Comparison of ENCODE assay signal across 23 mouse cellular contexts in the genomic region with DNA sequence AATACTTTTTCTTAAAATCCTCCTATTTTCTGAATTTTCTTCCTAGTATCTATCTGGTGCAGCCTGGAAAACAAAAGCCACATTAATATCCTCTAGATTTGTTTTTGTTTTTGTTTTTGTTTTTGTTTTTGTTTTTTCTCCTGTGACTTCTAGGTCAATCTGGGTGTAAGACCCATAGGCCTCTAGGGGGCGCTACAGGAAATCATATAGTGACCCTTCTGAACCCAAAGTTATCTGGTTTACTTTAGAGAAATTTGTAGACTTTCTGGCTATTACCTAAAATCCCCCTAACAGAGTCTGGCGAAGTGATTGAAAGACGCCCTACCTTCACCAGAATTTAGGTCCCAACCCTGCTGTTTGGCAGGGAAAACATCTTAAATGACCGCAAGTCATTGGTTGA. TPM values are rescaled to one million over a fixed set of nuclear protein-coding genes. Genes with fewer than 3 reads are reported as not detected.
"Had no signal": no experiment of that assay in that cellular context is flagged by ENCODE, and none has a peak within 500 bp of the region (broad histone marks: within the 10 kb centered on the region; RNA-seq: fewer than 3 reads in every experiment).

No protein-coding gene starts in this region.

- H3K4me3 ChIP-seq: kidney, embryonic 15.5 days; limb, embryonic 13.5 days; liver, embryonic 15.5 days; midbrain, embryonic 13.5 days; neural tube, embryonic 15.5 days had no signal

- H3K4me2 ChIP-seq: kidney, embryonic 15.5 days; limb, embryonic 13.5 days; liver, embryonic 15.5 days; lung, embryonic 14.5 days; midbrain, embryonic 13.5 days; neural tube, embryonic 15.5 days had no signal

- H3K9me3 ChIP-seq: kidney, embryonic 15.5 days; limb, embryonic 13.5 days; liver, embryonic 15.5 days; midbrain, embryonic 13.5 days; neural tube, embryonic 15.5 days had no signal

- H3K27ac ChIP-seq: kidney, embryonic 15.5 days; limb, embryonic 13.5 days; liver, embryonic 15.5 days; macrophage; midbrain, embryonic 13.5 days; neural tube, embryonic 15.5 days had no signal

- H3K36me3 ChIP-seq: kidney, embryonic 15.5 days; limb, embryonic 13.5 days; liver, embryonic 15.5 days; midbrain, embryonic 13.5 days; neural tube, embryonic 15.5 days had no signal

- DNase-seq: kidney, postnatal 14 days; layer of hippocampus, adult 9-11 months; layer of hippocampus, postnatal 36 days; left cerebral cortex, postnatal 4 days; lung, embryonic 14.5 days; lung, postnatal 14 days; right cerebral cortex, adult 18-20 months; right cerebral cortex, postnatal 25 days; thymus, postnatal 4 days had no signal

- H3K9ac ChIP-seq: kidney, embryonic 15.5 days; limb, embryonic 13.5 days; liver, embryonic 15.5 days; lung, embryonic 14.5 days; midbrain, embryonic 13.5 days; neural tube, embryonic 15.5 days had no signal

- H3K4me1 ChIP-seq: kidney, embryonic 15.5 days; limb, embryonic 13.5 days; liver, embryonic 15.5 days; midbrain, embryonic 13.5 days; neural tube, embryonic 15.5 days had no signal

- ATAC-seq: midbrain, embryonic 13.5 days had no signal

- H3K27me3 ChIP-seq: kidney, embryonic 15.5 days; limb, embryonic 13.5 days; liver, embryonic 15.5 days; midbrain, embryonic 13.5 days; neural tube, embryonic 15.5 days had no signal

RNA-seq across cellular contexts. Expression of gene Ces1h, which starts 35.9 kb away (rescaled TPM):
- total RNA-seq: layer of hippocampus, postnatal 36 days; left cerebral cortex, postnatal 10 days; left cerebral cortex, postnatal 4 days; liver, adult 2 months; megakaryocyte-erythroid progenitor cell, adult 5-6 weeks; midbrain, postnatal 0 days had no signal
- polyA plus RNA-seq: kidney, embryonic 15.5 days; large intestine, adult 2 months; limb, embryonic 13.5 days; liver, adult 2 months; liver, embryonic 15.5 days; lung, embryonic 14.5 days; macrophage; midbrain, embryonic 13.5 days; midbrain, postnatal 0 days; neural tube, embryonic 11.5 days; neural tube, embryonic 15.5 days; small intestine, adult 2 months; stomach, embryonic 16.5 days had no signal
